Mouse (Mus musculus): ENCODE results near the gene Gm29564. TPM values are rescaled to one million over a fixed set of nuclear protein-coding genes. Genes with fewer than 3 reads are reported as not detected.
"Not testable (repeated sequence)": the region's sequence is repeated elsewhere in the genome, so short reads cannot be mapped to it uniquely, and the experiment has no call there.

Gene Gm29564
- not detected in 2 replicates for polyA plus RNA-seq (2014; fragmentation: Nextera tagmentation; extraction: Ambion mirVana)

DNA sequence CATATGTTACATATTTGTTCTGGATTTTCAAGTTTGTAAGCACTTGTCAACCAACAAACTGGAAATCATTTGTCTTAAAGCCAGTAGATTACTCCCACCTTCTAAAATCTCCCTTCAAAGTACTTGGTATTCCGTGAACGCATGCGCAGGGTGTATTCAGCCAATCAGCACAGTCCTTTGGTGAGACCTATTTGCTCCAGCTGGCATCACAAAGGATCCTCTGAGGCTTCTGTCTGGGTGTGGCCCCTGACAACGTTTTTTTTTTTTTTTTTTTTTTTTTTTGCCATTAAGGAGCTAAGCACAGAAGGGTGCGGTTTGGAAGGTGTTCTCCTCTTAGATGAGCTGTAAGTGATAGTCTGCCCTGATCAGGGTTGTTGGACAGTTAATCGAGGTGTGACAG, at the start of gene Gm29564:
Gene Gm29564 (plus strand): TSS at position 301 of the 400 bp plus-strand sequence.
- no CpG with 5 or more reads among the region's 6 CpGs for WGBS
- ATAC-seq (replicated peaks; ENCODE audit: low FRiP score); DNase-seq (ENCODE audit: low spot score): not testable (repeated sequence)

More for the DNA sequence above, at the start of gene Gm29564:
- H3K4me3 ChIP-seq (ENCODE audit: low read depth, low read length); H3K36me3 ChIP-seq (ENCODE audit: control insufficient read depth, insufficient read depth, low read length); H3K27me3 ChIP-seq (ENCODE audit: control insufficient read depth, insufficient read depth, low read length); H3K9me3 ChIP-seq (ENCODE audit: control insufficient read depth, low read length); H3K27ac ChIP-seq (ENCODE audit: low read depth, low read length); H3K9ac ChIP-seq (ENCODE audit: low read length); H3K4me2 ChIP-seq (ENCODE audit: low read depth, low read length, severe bottlenecking); H3K4me1 ChIP-seq (replicated peaks; ENCODE audit: control insufficient read depth, insufficient read depth, low read length): not testable (repeated sequence)

Other genes starting within 250 kb of the Gm29564 start
- gene Gm20867, start 249.8 kb upstream of the Gm29564 start, polyA plus RNA-seq (2014; fragmentation: Nextera tagmentation; extraction: Ambion mirVana): not detected in 2 replicates